7 mouse cellular contexts compared by ENCODE assay signal in the genomic region with DNA sequence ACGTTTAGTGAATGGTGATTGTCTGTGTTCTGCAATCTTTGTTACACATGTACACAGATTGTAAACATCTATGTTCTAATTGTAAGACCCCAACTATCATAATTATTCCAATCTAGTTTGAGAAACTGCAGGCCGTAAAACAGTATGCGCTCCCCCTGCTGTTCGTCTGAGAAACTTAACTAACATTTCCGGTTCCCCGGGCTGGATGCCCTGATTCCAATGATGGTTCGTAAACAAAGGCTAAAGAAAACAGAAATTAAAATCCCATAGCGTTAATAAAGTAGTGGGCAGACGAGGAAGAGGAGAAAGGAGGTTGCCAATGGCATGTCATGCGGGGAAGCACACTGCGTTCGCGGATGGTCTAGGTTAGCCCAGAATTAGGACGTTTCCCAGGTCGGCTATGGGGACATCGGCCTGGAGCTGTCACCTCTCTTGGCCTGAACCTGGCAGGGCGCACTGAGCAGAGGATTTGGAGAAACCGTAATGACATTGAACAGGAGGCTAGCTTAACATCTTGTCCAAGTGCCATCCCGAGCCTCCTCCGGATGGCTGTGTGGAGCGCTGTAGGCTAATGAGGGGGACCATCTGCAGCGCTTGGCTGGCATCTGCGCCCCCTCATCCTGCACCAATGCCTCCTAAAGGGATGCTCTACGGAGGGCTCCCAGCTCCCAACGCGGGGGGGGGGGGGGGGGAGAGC. TPM values are rescaled to one million over a fixed set of nuclear protein-coding genes. Genes with fewer than 3 reads are reported as not detected.
DNase-seq lines count a peak whose midpoint lies in the region.

No protein-coding gene starts in this region.

- intact Hi-C loops in heart, postnatal 36 days (cut with DNase I): loop anchor here (2.0 kb wide), 1 partner anchor 361 kb away; no protein-coding TSS in a partner anchor

- peak; percentile 77 for DNase-seq in CD4-positive, CD25-positive, alpha-beta regulatory T cell, adult 2 months (ENCODE audit: low read depth, low spot score)
- DNase-seq in NIH3T3 (ENCODE audit: low read depth): peak; percentile 67
- peak; percentile 76 for DNase-seq in embryo, embryonic 10.5 days (ENCODE audit: low spot score)
- DNase-seq in heart, postnatal 36 days: peak; percentile 46 to 55
- peak; percentile 38 to 54 for DNase-seq in layer of hippocampus, postnatal 25 days (ENCODE audit: extremely low spot score in 1 of 2, low spot score in 1 of 2)
- DNase-seq in lung, postnatal 4 days: peak; percentile 36 to 63
- peak; percentile 51 for DNase-seq in right cerebral cortex, postnatal 14 days

RNA-seq across cellular contexts. Expression of a gene that starts 55.7 kb away (rescaled TPM):
- total RNA-seq in heart, postnatal 36 days (2021): 100 to 1,000 TPM; 137 to 165 TPM
- 100 to 1,000 TPM; 273 to 314 TPM for total RNA-seq in layer of hippocampus, postnatal 25 days (2021)

Comparison
In these comparisons a context has a peak if more than half of its experiments do, and no peak if none do; other contexts are left out.
1. Peak in every context shown above with its lines: DNase-seq.